Mouse (Mus musculus) kidney, embryonic 14.5 days (tissue): ENCODE data around the gene Actn4. TPM values are rescaled to one million over a fixed set of nuclear protein-coding genes. Genes with fewer than 3 reads are reported as not detected.
"Not testable (repeated sequence)": the region's sequence is repeated elsewhere in the genome, so short reads cannot be mapped to it uniquely, and the experiment has no call there.

Source experiments
- ATAC-seq: fragments of 200-750 bp; cut with Nextera tagmentation; 2 replicates; pipeline ENCODE4 v1.8.0; 2017; ENCODE audit warnings: moderate number of reproducible peaks, mild to moderate bottlenecking, moderate TSS enrichment, moderate library complexity; ENCODE audit not compliant: low FRiP score, low TSS enrichment
- H3K27ac ChIP-seq: fragments of 300-500 bp; sonication (generic); 2 replicates; pipeline ENCODE4 v1.5.1; 2014; ENCODE audit warnings: low read depth, mild to moderate bottlenecking, low read length, moderate library complexity, mixed read lengths
- H3K27me3 ChIP-seq: fragments of 300-500 bp; sonication (generic); 2 replicates; pipeline ENCODE4 v1.6.1; 2014; ENCODE audit warnings: mild to moderate bottlenecking, low read length; ENCODE audit not compliant: control insufficient read depth, insufficient read depth
- H3K36me3 ChIP-seq: fragments of 300-500 bp; sonication (generic); 2 replicates; pipeline ENCODE4 v1.6.1; 2014; ENCODE audit warnings: low read length, mixed read lengths; ENCODE audit not compliant: control insufficient read depth, insufficient read depth
- H3K4me1 ChIP-seq: fragments of 300-500 bp; sonication (generic); 2 replicates; pipeline ENCODE4 v1.6.1; 2014; ENCODE audit warnings: low read length, mixed read lengths; ENCODE audit not compliant: control insufficient read depth, insufficient read depth
- H3K4me2 ChIP-seq: fragments of 300-500 bp; sonication (generic); replicated peaks from 2 replicates; pipeline ENCODE4 v1.6.1; 2014; ENCODE audit warnings: low read depth, mild to moderate bottlenecking, low read length
- H3K4me3 ChIP-seq: fragments of 300-500 bp; sonication (generic); 2 replicates; pipeline ENCODE4 v1.5.1; 2014; ENCODE audit warnings: mild to moderate bottlenecking, low read length
- H3K9ac ChIP-seq: fragments of 300-500 bp; sonication (generic); 2 replicates; pipeline ENCODE4 v1.6.1; 2014; ENCODE audit warnings: low read depth, mild to moderate bottlenecking, low read length, moderate library complexity
- H3K9me3 ChIP-seq: fragments of 300-500 bp; sonication (generic); 2 replicates; pipeline ENCODE4 v1.6.1; 2016; ENCODE audit warnings: low read length; ENCODE audit not compliant: control insufficient read depth
- WGBS: fragments of 180-500 bp; shearing (Covaris S2); extraction: QIAGEN DNeasy Blood & Tissue Kit; methylation state at CpG from one replicate; pipeline ENCODE4 v1.1.7; 2014; 5-methylcytosine and 5-hydroxymethylcytosine counted together
- polyA plus RNA-seq: library from polyadenylated mRNA; unstranded; fragments of >200 nt; fragmentation: Nextera tagmentation; extraction: Ambion mirVana; gene quantifications from 2 replicates; pipeline ENCODE4 v1.2.1, GENCODE M21; 2014

Actn4 gene
- polyA plus RNA-seq, 1 experiment from 2014 or later = 239 TPM

GRCm38 (mm10) chr7:28867508-28868340, 94.4 kb downstream of the Actn4 start:
- not testable (repeated sequence) for H3K9ac ChIP-seq, H3K27ac ChIP-seq, H3K4me2 ChIP-seq, H3K9me3 ChIP-seq, H3K27me3 ChIP-seq, H3K4me3 ChIP-seq, H3K36me3 ChIP-seq
- H3K4me1 ChIP-seq = peaks cover 12% of the 10 kb centered on the region
- ATAC-seq = peak; percentile 37; the same call in 1 of the 2 replicates
- WGBS = 33% methylated on average over 23 of the region's 23 CpGs

GRCm38 (mm10) chr7:28866769-28867507, 95.2 kb downstream of the Actn4 start:
- ATAC-seq = no peak
- no peaks in the 10 kb centered on the region for H3K36me3 ChIP-seq
- H3K4me2 ChIP-seq = no peak overlapping the region
- H3K9ac ChIP-seq = no peak overlapping the region
- 90% methylated on average over 28 of the region's 28 CpGs for WGBS
- peaks cover 12% of the 10 kb centered on the region for H3K4me1 ChIP-seq
- H3K27me3 ChIP-seq = no peaks in the 10 kb centered on the region
- H3K27ac ChIP-seq = no peak overlapping the region
- H3K9me3 ChIP-seq = no peaks in the 10 kb centered on the region
- H3K4me3 ChIP-seq = no peak overlapping the region

- ATAC-seq = peak; percentile 67
- H3K9ac ChIP-seq = peak overlapping the region; percentile 40; the same call in 1 of the 2 replicates
- peaks cover 4% of the 10 kb centered on the region; the same call in 1 of the 2 replicates for H3K9me3 ChIP-seq
- H3K27ac ChIP-seq = no peak overlapping the region
- H3K4me2 ChIP-seq = peak overlapping the region; percentile 41
- no peaks in the 10 kb centered on the region for H3K27me3 ChIP-seq
- H3K4me1 ChIP-seq = peaks cover 12% of the 10 kb centered on the region
- no peaks in the 10 kb centered on the region for H3K36me3 ChIP-seq
- H3K4me3 ChIP-seq = peak overlapping the region; percentile 25; the same call in 1 of the 2 replicates
- WGBS = 32% methylated on average over 33 of the region's 33 CpGs
Measured at GRCm38 (mm10) chr7:28865481-28866300, 96.4 kb downstream of the Actn4 start.

DNA sequence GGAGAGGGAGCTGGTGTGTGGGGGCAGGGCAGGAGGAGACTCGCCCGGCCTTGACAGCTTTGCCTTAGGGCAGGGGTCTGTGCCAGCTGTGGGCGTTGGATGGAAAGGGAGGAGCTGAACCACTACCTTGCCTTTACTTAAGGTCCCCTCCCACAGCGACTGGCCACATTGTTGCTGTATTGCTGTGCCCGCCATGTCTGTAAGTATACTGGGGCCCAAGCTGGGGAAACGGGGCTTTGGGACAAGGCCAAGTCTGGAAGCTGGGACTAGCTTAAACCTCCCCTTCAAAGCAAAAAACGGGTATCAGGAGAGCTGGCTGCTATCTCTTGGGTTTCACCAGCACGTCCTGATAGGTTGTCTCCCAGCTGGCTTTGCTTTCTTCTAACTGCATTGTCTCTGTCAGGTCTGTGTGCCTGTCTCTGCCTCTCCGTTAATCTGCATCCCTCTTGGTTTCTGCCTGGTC, 97.8 kb downstream of the Actn4 start:
- no peak for ATAC-seq
- Histone ChIP-seq H3K4me3 (no peak overlapping the region), H3K4me2 (no peak overlapping the region), H3K27ac (0 out of 2 replicates have a peak overlapping the region, but pooled peaks have one; percentile 17), H3K27me3 (no peaks in the 10 kb centered on the region), H3K9ac (0 out of 2 replicates have a peak overlapping the region, but pooled peaks have one; percentile 12), H3K36me3 (no peaks in the 10 kb centered on the region), H3K4me1 (peaks cover 12% of the 10 kb centered on the region), H3K9me3 (peaks cover 4% of the 10 kb centered on the region; the same call in 1 of the 2 replicates)
- 47% methylated on average over 9 of the region's 9 CpGs for WGBS

GRCm38 (mm10) chr7:28863540-28863939, 98.6 kb downstream of the Actn4 start, which contains the start of gene Lgals7:
Gene Lgals7, plus strand, starts transcription at chr7:28863853.
- H3K9ac ChIP-seq = 0 out of 2 replicates have a peak within 1 kb of the TSS, but pooled peaks have one; percentile 12
- peaks cover 12% of the 10 kb centered on the region for H3K4me1 ChIP-seq
- H3K27me3 ChIP-seq = no peaks in the 10 kb centered on the region
- ATAC-seq = no peak
- peaks cover 4% of the 10 kb centered on the region; the same call in 1 of the 2 replicates for H3K9me3 ChIP-seq
- H3K4me2 ChIP-seq = no peak within 1 kb of the TSS
- H3K27ac ChIP-seq = 0 out of 2 replicates have a peak within 1 kb of the TSS, but pooled peaks have one; percentile 17
- WGBS = 85% methylated on average over 6 of the region's 6 CpGs
- no peak within 1 kb of the TSS for H3K4me3 ChIP-seq
- no peaks in the 10 kb centered on the region for H3K36me3 ChIP-seq

- no peak overlapping the region for H3K4me2 ChIP-seq
- WGBS = 74% methylated on average over 15 of the region's 15 CpGs
- ATAC-seq = no peak
Measured at GRCm38 (mm10) chr7:28862817-28863499, 99.2 kb downstream of the Actn4 start.

DNA sequence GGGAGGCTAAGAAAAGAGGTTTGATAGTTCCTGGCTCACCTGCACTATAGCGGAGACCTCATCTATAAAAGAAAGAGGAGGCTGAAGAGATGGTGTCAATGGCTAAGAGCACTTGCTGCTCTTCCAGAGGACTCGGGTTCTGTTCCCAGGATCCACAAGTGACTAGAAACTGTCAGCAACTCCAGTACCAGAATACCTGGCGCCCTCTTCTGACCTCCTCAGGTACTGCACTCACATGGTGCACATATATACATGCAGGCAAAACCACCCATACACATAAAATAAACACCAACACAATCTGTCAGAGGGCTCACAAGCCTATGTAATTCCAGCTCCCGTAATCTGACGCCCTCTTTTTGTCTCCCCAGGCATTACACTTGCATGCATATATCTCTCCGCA, 101.2 kb downstream of the Actn4 start:
- Histone ChIP-seq H3K9me3 (peaks cover 4% of the 10 kb centered on the region; the same call in 1 of the 2 replicates), H3K4me3 (no peak overlapping the region), H3K4me2 (no peak overlapping the region), H3K4me1 (peaks cover 12% of the 10 kb centered on the region), H3K27me3 (no peaks in the 10 kb centered on the region), H3K27ac (no peak overlapping the region), H3K36me3 (no peaks in the 10 kb centered on the region), H3K9ac (no peak overlapping the region)
- WGBS = 89% methylated on average over 6 of the region's 6 CpGs
- ATAC-seq = no peak

More at GRCm38 (mm10) chr7:28862817-28863499, 99.2 kb downstream of the Actn4 start:
- H3K4me3 ChIP-seq = no peak overlapping the region
- peaks cover 4% of the 10 kb centered on the region; the same call in 1 of the 2 replicates for H3K9me3 ChIP-seq
- no peaks in the 10 kb centered on the region for H3K36me3 ChIP-seq
- H3K27ac ChIP-seq = no peak overlapping the region
- H3K27me3 ChIP-seq = no peaks in the 10 kb centered on the region
- H3K4me1 ChIP-seq = peaks cover 12% of the 10 kb centered on the region
- H3K9ac ChIP-seq = no peak overlapping the region

DNA sequence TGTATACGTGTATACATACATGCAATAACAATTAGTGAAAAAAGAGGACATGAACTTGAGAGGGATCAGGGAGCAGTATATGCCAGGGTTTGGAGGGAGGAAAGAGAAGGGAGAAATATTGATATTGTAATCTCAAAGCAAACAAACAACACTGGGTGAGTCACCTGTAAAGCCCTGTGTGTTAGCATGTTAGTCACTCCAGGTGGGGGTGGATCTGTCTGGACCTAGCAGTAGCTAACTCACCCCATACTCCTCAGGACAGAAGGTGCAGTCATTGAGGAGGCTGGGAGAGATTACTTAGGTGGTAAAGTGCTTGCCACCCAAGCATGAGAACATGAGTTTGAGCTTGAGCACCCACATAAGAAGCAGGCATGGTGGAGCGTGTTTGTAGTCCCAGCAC, 102.2 kb downstream of the Actn4 start:
- H3K9ac ChIP-seq = no peak overlapping the region
- H3K9me3 ChIP-seq = peaks cover 4% of the 10 kb centered on the region; the same call in 1 of the 2 replicates
- no peaks in the 10 kb centered on the region for H3K36me3 ChIP-seq
- peaks cover 7% of the 10 kb centered on the region for H3K4me1 ChIP-seq
- no peak overlapping the region for H3K27ac ChIP-seq
- H3K4me3 ChIP-seq = no peak overlapping the region
- H3K4me2 ChIP-seq = no peak overlapping the region
- no peak for ATAC-seq
- 94% methylated on average over 2 of the region's 2 CpGs for WGBS
- no peaks in the 10 kb centered on the region for H3K27me3 ChIP-seq
